Comparison of ENCODE assay signal across 19 mouse cellular contexts in genomic region chr3:90461935-90462334, GRCm38 (mm10). TPM values are rescaled to one million over a fixed set of nuclear protein-coding genes. Genes with fewer than 3 reads are reported as not detected.
DNase-seq lines count a peak whose midpoint lies in the region; TF ChIP-seq lines count a peak whose summit lies in the region.
"Had no signal": no experiment of that assay in that cellular context is flagged by ENCODE, and none has a peak within 500 bp of the region (broad histone marks: within the 10 kb centered on the region; RNA-seq: fewer than 3 reads in every experiment).

No protein-coding gene starts in this region.

- no peak for DNase-seq in gastrocnemius, adult 2 months
- no peak for DNase-seq in gastrocnemius, postnatal 10 days
- peak; percentile 87 for DNase-seq in heart, adult 11 months
- DNase-seq in heart, postnatal 14 days, result no peak
- DNase-seq in layer of hippocampus, postnatal 36 days, result no peak
- DNase-seq: adrenal gland, adult 2 months; adrenal gland, adult 8-10 months; adrenal gland, postnatal 10 days; adrenal gland, postnatal 25 days; B cell, adult 2 months; cerebellum, adult 11 months; cerebellum, adult 11-12 months; cerebellum, adult 18-20 months; cerebellum, adult 2 months had no signal

- H3K4me1 ChIP-seq in brown adipose tissue, adult 24 weeks (ENCODE audit: control insufficient read depth, insufficient read depth, insufficient read length, low read length), result peaks cover 11% of the 10 kb centered on the region

- H3K27ac ChIP-seq in gastrocnemius, adult 2 months, result no peak overlapping the region
- H3K27ac ChIP-seq in brown adipose tissue, adult 24 weeks (replicated peaks; ENCODE audit: low read depth, low read length), result no peak overlapping the region

- intact Hi-C loops in gastrocnemius, adult 2 months (cut with DNase I), result no loop called here
- intact Hi-C loops in heart, postnatal 14 days (cut with DNase I), result loop anchor here (2.0 to 10.0 kb wide), 2 partner anchors 13 to 167 kb away; partner anchors contain the start of gene Gatad2b

- H3K4me3 ChIP-seq in gastrocnemius, adult 2 months, result peak overlapping the region; percentile 88; the same call in 1 of the 2 replicates
- peak overlapping the region; percentile 86 for H3K4me3 ChIP-seq in brown adipose tissue, adult 24 weeks (ENCODE audit: insufficient read depth, low read depth, low read length)

- TF ChIP-seq CTCF in gastrocnemius, adult 2 months (IDR thresholded peaks at IDR 0.05), result no peak

RNA-seq across cellular contexts. Expression of gene Npr1, which starts 3.7 kb away (rescaled TPM):
- total RNA-seq in gastrocnemius, adult 2 months (2021), result 1 to 10 TPM; 6.5 to 8.3 TPM
- 10 to 100 TPM; 18.7 to 21.4 TPM for total RNA-seq in gastrocnemius, postnatal 10 days (2021)
- 10 to 100 TPM; 25.8 to 33.1 TPM for total RNA-seq in heart, postnatal 14 days (2021)
- 18.0 and 27.9 TPM in 2 replicates for polyA plus RNA-seq in brown adipose tissue, adult 24 weeks (2012; ENCODE audit: insufficient read depth, insufficient read length, missing spikeins)
- total RNA-seq in layer of hippocampus, postnatal 36 days (2021), result 1 to 10 TPM; 4.6 to 6.1 TPM
- total RNA-seq: G1E, MEL had no signal
- polyA plus RNA-seq: activated CD4-positive, CD25-positive, alpha-beta regulatory T cell, adult 4 months; CD4-positive, CD25-positive, alpha-beta regulatory T cell, adult 4 months; G1E had no signal

RNA-seq across cellular contexts. Expression of gene Ilf2, which starts 14.0 kb away (rescaled TPM):
- 10 to 100 TPM; 26.1 to 30.7 TPM for total RNA-seq in gastrocnemius, adult 2 months (2021)
- total RNA-seq in gastrocnemius, postnatal 10 days (2021), result 10 to 100 TPM; 46.4 to 50.3 TPM
- 10 to 100 TPM; 35.3 to 39.2 TPM for total RNA-seq in heart, postnatal 14 days (2021)
- 30.2 and 30.6 TPM in 2 replicates for polyA plus RNA-seq in brown adipose tissue, adult 24 weeks (2012; ENCODE audit: insufficient read depth, insufficient read length, missing spikeins)
- total RNA-seq in layer of hippocampus, postnatal 36 days (2021), result 10 to 100 TPM; 83.0 to 83.8 TPM

RNA-seq across cellular contexts. Expression of gene Ints3, which starts 28.5 kb away (rescaled TPM):
- 10 to 100 TPM; 14.0 to 17.2 TPM for total RNA-seq in gastrocnemius, adult 2 months (2021)
- 10 to 100 TPM; 18.4 to 24.3 TPM for total RNA-seq in gastrocnemius, postnatal 10 days (2021)
- 10 to 100 TPM; 26.4 to 27.2 TPM for total RNA-seq in heart, postnatal 14 days (2021)
- polyA plus RNA-seq in brown adipose tissue, adult 24 weeks (2012; ENCODE audit: insufficient read depth, insufficient read length, missing spikeins), result 12.6 and 13.2 TPM in 2 replicates
- total RNA-seq in layer of hippocampus, postnatal 36 days (2021), result 10 to 100 TPM; 78.2 to 80.4 TPM

RNA-seq across cellular contexts. Expression of gene Snapin, which starts 28.9 kb away (rescaled TPM):
- 10 to 100 TPM; 71.8 to 74.4 TPM for total RNA-seq in gastrocnemius, adult 2 months (2021)
- 10 to 100 TPM; 63.2 to 67.2 TPM for total RNA-seq in gastrocnemius, postnatal 10 days (2021)
- 10 to 100 TPM; 51.3 to 52.6 TPM for total RNA-seq in heart, postnatal 14 days (2021)
- 55.5 and 71.6 TPM in 2 replicates for polyA plus RNA-seq in brown adipose tissue, adult 24 weeks (2012; ENCODE audit: insufficient read depth, insufficient read length, missing spikeins)
- total RNA-seq in layer of hippocampus, postnatal 36 days (2021), result 10 to 100 TPM; 49.8 to 50.8 TPM

RNA-seq across cellular contexts. Expression of gene Chtop, which starts 47.4 kb away (rescaled TPM):
- 100 to 1,000 TPM; 104 to 111 TPM for total RNA-seq in gastrocnemius, adult 2 months (2021)
- total RNA-seq in gastrocnemius, postnatal 10 days (2021), result 100 to 1,000 TPM; 103 to 108 TPM
- total RNA-seq in heart, postnatal 14 days (2021), result 100 to 1,000 TPM; 101 to 123 TPM
- polyA plus RNA-seq in brown adipose tissue, adult 24 weeks (2012; ENCODE audit: insufficient read depth, insufficient read length, missing spikeins), result 39.6 and 51.2 TPM in 2 replicates
- total RNA-seq in layer of hippocampus, postnatal 36 days (2021), result 100 to 1,000 TPM; 145 to 152 TPM
